Mouse (Mus musculus) layer of hippocampus, adult 9-10 months (tissue): ENCODE data around the gene Jph2.

Experiments
- DNase-seq: peaks from one replicate; pipeline ENCODE4 v3.0.0; 2022; ENCODE audit warnings: low spot score

Gene Jph2

GRCm38 (mm10) chr2:163360858-163361623, 36.8 kb downstream of the Jph2 start:
- no peak for DNase-seq

GRCm38 (mm10) chr2:163359253-163359652, 38.5 kb downstream of the Jph2 start:
- no peak for DNase-seq

- DNase-seq: no peak
Measured at GRCm38 (mm10) chr2:163358662-163359061, 39.1 kb downstream of the Jph2 start.

- DNase-seq: no peak
Measured at GRCm38 (mm10) chr2:163356113-163356840, 41.5 kb downstream of the Jph2 start.

GRCm38 (mm10) chr2:163355666-163356065, 42.1 kb downstream of the Jph2 start:
- DNase-seq: no peak

- DNase-seq: no peak
Measured at GRCm38 (mm10) chr2:163353731-163354130, 44.1 kb downstream of the Jph2 start.

- DNase-seq: no peak
Measured at GRCm38 (mm10) chr2:163350443-163350842, 47.4 kb downstream of the Jph2 start.

GRCm38 (mm10) chr2:163349411-163349810, 48.4 kb downstream of the Jph2 start:
- DNase-seq: peak; percentile 29

GRCm38 (mm10) chr2:163348677-163349076, 49.1 kb downstream of the Jph2 start:
- DNase-seq: no peak

GRCm38 (mm10) chr2:163347517-163348184, 50.1 kb downstream of the Jph2 start:
- no peak for DNase-seq

GRCm38 (mm10) chr2:163346497-163346896, 51.3 kb downstream of the Jph2 start:
- no peak for DNase-seq

- no peak for DNase-seq
Measured at GRCm38 (mm10) chr2:163344976-163345660, 52.7 kb downstream of the Jph2 start.

- DNase-seq: no peak
Measured at GRCm38 (mm10) chr2:163343671-163344070, 54.1 kb downstream of the Jph2 start.

GRCm38 (mm10) chr2:163340263-163340662, 57.5 kb downstream of the Jph2 start:
- peak; percentile 21 for DNase-seq

GRCm38 (mm10) chr2:163332368-163333055, 65.3 kb downstream of the Jph2 start:
- DNase-seq: peak; percentile 68

GRCm38 (mm10) chr2:163331423-163331822, 66.4 kb downstream of the Jph2 start:
- DNase-seq: no peak

- peak; percentile 78 for DNase-seq
Measured at GRCm38 (mm10) chr2:163330742-163331141, 67.1 kb downstream of the Jph2 start.

- no peak for DNase-seq
Measured at GRCm38 (mm10) chr2:163323163-163323562, 74.6 kb downstream of the Jph2 start.

- DNase-seq: no peak
Measured at GRCm38 (mm10) chr2:163318777-163319176, 79.0 kb downstream of the Jph2 start.

- DNase-seq: no peak
Measured at GRCm38 (mm10) chr2:163317281-163317680, 80.5 kb downstream of the Jph2 start.

GRCm38 (mm10) chr2:163310163-163310688, 87.6 kb downstream of the Jph2 start:
- no peak for DNase-seq
